Mouse (Mus musculus) left cerebral cortex, adult 9 months (tissue): ENCODE measurements around the gene Col11a2.

Source experiments
- DNase-seq, 2 experiments: peaks; one replicate each; pipeline ENCODE4 v3.0.0; 2022; ENCODE audit warnings: low spot score in 2 of 2

Col11a2 gene

GRCm38 (mm10) chr17:34057224-34057623, 18.0 kb downstream of the Col11a2 start:
- no peak for DNase-seq

DNA sequence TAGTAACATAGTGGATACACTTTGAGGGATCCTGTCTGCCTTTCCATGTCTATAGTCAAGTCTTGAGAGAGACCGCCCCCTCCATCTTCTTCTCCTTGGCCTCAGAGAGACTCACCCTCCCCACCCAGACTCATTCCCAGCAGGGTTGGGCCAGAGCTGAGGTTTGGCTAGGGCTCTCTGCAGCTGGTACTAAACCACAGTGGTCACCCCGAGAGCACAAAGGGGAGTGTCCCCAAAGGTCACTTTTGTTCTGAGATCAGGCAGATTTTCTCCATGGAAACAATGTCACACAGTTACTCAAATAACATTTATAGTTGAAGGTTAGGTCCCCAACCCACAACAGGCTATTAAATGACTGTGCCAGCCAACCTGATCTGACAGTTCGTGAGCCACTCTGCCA, 29.6 kb downstream of the Col11a2 start:
- no peak for DNase-seq

GRCm38 (mm10) chr17:34072091-34072490, 32.9 kb downstream of the Col11a2 start:
- DNase-seq = no peak

- DNase-seq = peak in 1 of 2 experiments; percentile 70
These were observed 36.0 kb downstream of the Col11a2 start for GRCm38 (mm10) chr17:34075271-34075670.

DNA sequence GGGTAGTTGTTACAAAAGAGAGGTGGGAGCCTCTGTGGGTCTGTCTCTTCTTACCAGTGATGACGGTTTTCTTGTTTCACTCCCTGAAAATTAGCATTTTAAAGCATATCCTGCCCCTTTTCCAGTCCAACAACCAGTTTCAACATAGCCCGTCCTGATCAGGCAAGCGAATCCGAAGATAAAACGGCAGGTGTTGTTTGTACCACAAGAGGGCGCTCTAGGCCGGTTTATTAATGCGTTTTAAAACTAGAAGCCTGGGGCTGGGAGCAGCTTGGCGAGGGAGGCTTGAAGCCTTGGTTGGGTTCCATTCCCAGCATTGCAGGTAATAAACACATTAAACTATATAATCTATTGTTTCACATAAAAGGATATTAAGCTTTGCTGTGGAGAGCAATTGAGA, 38.3 kb downstream of the Col11a2 start:
- DNase-seq = peak in 1 of 2 experiments; percentile 72

DNA sequence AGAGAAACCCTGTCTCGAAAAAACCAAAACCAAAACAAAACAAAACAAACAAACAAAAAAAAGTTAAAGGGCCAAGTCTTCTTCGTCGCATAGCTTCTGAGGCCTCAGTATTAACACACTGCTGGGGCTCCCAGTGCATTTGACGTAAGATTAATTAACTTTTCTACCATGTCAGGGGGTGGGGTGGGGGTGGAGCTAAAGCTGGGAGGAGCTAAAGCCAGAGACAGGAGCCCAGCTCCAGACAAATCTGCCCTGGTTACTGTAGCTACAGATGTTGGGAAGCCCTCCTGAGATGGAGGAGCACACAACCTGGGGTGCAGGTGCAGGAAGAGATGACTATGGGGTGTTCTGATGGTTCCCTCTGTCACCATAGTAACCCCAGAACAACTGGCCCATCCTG, 38.9 kb downstream of the Col11a2 start:
- DNase-seq = no peak

DNA sequence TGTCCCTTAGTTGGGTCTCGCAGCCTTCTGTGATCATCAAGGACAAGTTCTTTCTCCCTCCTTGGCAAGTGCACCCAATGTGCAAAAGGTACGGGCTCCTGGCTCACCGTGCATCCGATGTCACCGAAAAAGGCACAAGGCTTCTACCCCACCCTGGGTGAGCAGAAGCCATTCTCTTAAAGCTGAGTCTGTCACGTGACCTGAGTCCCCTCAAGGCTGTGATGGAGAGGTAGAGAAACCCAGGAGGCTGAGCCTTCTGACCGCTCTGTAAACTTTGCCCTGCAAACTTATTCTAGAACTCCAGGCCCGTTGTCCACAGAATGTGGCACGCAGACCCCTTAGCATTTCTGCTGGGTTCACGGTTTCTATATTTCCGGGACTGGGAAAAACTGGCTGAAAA, 39.8 kb downstream of the Col11a2 start:
- no peak for DNase-seq

GRCm38 (mm10) chr17:34079621-34080020, 40.4 kb downstream of the Col11a2 start:
- peak; percentile 37 to 48 for DNase-seq

- DNase-seq = no peak
These were observed 43.9 kb downstream of the Col11a2 start for GRCm38 (mm10) chr17:34083104-34083503.

DNA sequence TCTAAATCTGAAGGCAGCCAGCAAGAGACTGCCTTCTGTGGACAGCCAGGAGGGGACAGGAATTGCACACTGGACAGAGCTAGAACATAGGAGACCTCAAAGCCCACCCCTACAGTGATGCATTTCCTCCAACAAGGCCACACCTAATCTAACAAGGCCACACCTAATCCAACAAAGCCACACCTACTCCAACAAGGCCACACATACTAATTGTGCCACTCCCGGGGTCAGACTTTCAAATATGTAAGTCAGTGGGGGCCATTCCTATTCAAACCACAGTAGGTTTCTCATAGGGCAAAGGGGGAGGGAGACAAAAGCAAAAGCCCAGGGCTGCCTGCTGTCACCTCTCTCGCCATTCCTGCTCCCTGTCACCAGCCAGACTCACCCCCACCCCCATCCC, 48.1 kb downstream of the Col11a2 start:
- DNase-seq = no peak

GRCm38 (mm10) chr17:34088124-34088523, 48.9 kb downstream of the Col11a2 start:
- no peak for DNase-seq

DNA sequence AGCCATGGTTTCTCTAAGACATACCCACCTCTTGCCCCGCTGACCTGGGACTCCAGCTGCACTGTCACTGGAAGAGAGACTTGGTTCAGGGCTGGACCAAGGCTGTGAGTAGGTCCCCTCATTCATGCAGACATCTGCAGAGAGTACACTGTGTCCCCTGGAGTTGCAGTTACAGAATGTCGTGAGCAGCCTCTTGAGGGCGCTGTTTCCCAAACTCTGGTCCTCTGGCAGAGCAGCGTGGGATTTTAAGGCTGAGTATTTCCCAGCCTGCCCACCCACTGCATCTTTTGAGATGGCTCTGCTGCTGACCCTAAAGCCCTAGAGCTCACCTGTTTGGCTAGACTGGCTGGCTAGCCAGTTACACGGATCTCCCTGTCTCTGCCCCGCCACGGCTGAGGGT, 51.7 kb downstream of the Col11a2 start:
- no peak for DNase-seq

DNA sequence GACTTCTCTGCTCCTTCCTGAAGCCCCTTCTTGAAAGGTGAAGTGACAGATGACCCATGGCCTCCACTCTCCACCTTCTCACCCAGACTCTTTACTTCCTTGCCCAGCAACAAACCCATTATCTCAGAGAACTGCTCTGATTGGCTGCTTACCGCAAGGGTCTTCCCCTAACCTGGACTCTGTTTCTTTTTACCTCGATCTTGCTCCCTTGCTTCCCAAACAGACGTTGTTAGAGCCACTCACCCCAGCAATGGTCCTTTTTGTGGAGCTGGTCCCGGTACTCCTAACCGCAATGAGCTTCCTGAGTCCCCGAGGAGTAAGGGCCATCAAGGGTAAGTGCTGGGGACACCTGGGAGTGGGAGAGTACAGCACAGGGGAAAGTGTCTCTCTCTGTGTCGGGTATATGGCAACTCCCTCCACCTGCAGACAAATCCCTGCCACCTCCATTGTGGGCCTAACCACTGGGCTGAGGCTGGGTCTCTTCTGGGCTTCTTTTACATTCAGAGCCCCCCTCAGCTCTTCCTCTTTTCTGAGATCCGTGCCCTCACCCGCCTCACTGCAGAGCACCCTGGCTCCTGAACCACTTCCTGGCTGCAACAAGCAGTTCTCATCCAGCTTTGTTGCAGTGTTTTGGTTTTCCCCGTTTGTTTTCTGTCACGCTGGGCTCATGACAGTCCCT, 53.1 kb downstream of the Col11a2 start, which contains the start of gene H2-Oa:
Gene H2-Oa (plus strand): TSS at position 144 of the 679 bp plus-strand sequence.
- DNase-seq = no peak

- DNase-seq = no peak
These were observed 54.1 kb downstream of the Col11a2 start for GRCm38 (mm10) chr17:34093199-34093874.

DNA sequence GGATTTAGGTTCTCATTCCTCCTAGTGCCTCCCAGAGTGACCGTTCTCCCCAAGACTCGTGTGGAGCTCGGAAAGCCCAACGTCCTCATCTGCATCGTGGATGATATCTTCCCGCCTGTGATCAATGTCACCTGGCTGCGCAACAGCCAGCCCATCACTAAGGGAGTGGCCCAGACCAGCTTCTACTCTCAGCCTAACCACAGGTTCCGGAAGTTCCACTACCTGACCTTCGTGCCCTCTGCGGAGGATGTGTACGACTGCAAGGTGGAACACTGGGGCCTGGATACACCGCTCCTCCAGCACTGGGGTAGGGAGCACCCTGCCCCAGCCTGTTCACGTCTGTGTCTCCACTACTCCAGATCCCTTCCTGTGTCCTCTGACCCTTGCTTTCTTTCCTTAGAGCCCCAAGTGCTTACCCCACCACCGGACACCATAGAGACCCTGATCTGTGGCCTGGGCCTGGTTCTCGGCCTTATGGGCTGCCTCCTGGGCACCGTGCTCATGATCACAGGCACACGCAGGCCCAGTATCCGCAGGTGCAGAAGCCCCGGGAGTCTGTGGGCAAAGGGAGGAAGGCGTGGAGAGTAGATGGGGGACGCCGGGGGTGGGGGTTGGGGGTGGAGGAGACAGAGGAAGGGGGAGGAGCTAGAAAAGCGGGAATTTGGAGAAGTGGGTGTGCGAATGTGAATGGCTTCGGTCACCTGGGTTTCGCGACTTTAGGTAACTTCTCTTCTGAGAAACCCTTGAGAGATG, 55.2 kb downstream of the Col11a2 start:
- no peak for DNase-seq

DNA sequence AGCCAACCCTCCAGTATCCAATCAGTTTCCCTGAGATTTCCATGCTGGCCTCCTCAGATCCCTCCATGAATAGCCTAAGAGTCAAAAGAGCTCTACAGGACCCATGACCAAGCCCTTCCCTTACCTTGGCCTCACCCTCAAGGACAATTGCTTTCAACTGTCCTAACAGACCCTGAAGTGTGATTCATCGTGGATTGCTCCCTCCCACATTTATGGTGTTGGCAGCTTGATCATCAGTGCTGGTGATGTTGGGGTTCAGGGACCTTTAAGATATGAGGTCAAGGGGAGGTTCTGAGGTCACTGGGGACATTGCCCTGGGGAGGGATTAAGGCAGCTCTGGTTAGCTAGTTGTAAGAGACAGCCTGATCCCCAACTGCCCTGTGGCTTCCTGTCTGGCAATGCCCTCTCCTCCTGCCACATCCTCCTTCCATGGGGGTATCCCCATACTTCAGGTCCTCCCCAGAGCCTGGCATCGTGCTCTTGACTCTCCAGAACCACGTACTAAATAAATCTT, 57.3 kb downstream of the Col11a2 start:
- no peak for DNase-seq

DNA sequence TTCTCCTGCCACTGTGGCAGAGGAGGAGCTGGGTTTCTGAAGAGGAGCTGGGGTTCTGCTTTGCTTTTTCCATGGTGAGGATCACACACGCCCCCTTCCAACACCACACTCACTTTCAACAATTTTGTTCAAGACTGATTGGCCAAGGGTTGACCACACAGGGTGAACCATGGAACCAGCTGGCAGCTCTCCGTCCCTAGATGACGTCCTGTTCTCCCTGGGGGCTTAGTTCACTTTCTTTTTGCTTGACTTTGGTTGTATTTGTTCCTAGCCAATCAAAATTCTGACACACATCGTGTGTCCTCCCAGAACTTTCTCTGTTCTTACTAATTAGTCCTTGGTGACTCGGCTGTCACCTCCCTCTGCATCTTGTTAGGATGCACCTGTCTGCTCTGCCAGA, 58.0 kb downstream of the Col11a2 start:
- no peak for DNase-seq

DNA sequence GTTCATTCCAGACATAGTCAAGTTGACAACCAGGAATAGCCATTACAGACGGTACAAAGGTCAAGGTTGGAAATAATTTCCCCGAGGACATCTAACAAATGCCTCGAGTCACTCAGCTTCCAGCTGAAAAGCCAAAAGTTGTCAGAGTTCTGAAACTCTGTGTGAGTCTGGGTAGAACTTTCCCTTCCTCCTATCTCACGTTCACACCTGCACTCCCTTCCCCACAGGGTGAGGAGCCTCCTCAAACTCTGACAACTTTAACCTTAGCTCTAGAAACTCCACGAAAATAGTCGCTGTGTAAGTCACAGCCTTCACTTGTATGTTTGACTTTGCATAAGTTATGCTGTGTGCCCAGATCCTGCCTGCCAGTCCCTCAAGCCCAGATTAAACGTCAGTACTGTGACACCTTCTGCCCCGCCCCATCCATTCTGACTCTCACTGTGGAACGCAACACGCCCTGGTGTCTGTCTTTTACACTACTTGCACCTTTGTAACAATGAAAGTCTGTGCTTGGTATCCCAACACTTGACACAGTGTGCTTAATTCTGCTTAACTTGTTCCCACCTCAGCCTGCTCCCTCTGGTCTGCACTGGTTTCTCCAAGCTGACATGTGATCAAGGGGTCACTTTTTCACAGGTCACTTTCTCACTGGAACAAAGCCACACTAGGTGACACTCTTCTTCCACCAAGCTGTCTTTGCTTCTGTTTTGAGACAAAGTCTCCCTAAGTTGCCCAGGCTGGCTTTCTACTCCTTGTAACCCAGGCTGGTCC, 59.7 kb downstream of the Col11a2 start:
- no peak for DNase-seq

DNA sequence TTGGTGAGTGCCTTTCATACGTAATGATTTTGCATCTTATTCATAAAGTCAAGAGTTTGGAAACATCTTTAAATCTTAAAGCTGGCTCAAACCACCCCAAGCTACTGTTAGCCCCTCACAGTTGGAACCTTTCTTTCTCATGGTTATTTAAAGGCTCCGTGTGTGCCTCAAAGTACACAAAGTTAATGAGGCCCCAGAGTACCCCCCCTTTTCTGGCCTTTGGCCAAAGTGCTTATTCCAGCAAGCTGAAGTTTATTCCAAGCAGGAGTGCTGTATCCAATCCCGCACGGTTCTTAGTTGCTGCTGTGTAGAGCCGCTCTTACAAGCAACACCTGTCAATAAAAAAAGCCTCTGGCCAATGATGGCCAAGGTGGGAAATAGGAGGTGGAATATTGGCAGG, 60.3 kb downstream of the Col11a2 start:
- DNase-seq = no peak

DNA sequence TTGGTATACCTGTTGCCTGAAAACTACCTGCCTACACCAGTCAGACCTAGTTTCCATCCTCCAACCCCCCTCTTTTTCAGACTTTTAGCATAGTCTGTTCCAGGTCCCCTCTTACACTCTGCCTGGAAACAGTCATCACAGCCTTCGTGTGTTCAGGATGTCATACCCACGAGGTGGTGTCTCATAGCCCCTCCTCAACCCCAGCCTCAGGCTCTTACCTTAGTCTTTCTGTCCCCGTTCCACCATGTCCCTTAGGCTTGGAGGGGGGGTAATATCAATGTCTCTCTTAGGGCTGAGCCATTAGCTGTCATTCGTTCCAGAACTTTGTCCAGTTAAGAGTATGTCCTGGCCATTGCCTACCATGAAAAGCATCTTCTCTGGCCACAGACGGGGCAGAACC, 61.9 kb downstream of the Col11a2 start:
- no peak for DNase-seq

- DNase-seq = peak in 1 of 2 experiments; percentile 95
These were observed 62.4 kb downstream of the Col11a2 start for GRCm38 (mm10) chr17:34101604-34102032.

GRCm38 (mm10) chr17:34102831-34103230, 63.6 kb downstream of the Col11a2 start:
- no peak for DNase-seq
